Mouse (Mus musculus): ENCODE results near the gene Spocd1. TPM values are rescaled to one million over a fixed set of nuclear protein-coding genes. Genes with fewer than 3 reads are reported as not detected.

Spocd1 gene
- not detected for polyA plus RNA-seq (2014; fragmentation: Illumina TruSeq; extraction: RNeasy Lipid Tissue Mini Kit (QIAGEN cat#74804); ENCODE audit: low read depth, low replicate concordance)

DNA sequence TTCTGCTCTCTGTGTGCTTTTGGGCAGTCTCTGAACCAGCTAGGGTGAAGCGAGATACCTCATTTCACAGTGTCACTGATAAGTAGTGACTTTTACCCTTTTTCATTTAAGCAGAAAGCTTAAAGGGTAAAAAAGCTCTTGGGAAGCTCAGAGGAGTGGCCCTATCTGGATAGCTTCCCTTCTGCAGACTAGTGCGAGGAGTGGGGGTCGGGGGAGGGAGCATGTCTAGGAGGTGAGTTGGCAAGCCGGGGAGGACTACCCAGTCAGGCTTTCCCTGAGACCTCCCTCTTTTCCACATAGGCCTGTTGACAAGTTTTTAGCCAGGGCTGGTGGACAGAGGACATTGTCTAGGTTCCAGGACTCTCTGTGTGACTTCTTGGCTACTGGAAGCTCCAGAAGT is at the start of gene Spocd1:
TSS of gene Spocd1 (plus strand) at position 301 of the 400 bp plus-strand sequence.

DNA sequence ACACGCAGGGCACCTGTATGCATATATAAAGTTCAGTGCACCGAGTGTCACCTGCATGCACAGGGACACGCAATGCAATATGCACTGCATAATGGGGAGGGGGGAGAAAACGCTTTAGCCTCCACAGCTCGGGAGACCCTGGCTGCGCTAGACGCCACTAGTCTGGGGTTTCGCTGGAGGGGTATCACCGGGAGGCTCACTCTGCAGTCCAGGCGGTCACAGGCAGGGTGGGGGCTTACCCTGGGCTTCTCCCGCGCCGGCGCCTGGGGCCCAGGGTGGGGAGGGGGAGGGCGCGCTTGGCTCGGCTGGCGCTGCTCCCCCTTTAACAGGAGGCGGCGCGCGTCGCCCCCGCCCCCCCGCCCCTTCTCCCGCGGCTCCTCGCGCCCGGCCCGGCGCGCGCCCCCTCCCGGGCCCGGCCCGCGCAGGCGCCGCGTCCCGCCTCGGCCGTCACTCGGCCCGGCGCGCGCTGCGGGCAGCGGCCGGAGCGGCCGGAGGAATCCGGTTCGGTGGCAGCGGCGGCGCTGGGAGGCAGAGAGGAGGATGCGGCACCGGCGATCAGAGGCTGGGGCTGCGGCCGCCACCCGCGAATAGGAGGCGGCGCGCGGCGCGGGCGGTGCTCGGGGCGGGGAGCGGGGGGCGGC is 55.5 kb downstream of the Spocd1 start, which contains the start of gene Adgrb2:
TSS of gene Adgrb2 (plus strand) at position 450 of the 641 bp plus-strand sequence.

Other genes with a start within 250 kb of the Spocd1 start
- 1.3 TPM for gene Tmem39b, start 232.4 kb upstream of the Spocd1 start, polyA plus RNA-seq (2014; fragmentation: Illumina TruSeq; extraction: RNeasy Lipid Tissue Mini Kit (QIAGEN cat#74804); ENCODE audit: low read depth, low replicate concordance)
- gene Khdrbs1, start 186.9 kb upstream of the Spocd1 start, polyA plus RNA-seq (2014; fragmentation: Illumina TruSeq; extraction: RNeasy Lipid Tissue Mini Kit (QIAGEN cat#74804); ENCODE audit: low read depth, low replicate concordance), result 149 TPM
- 2,130 TPM for gene Ptp4a2, start 118.0 kb upstream of the Spocd1 start, polyA plus RNA-seq (2014; fragmentation: Illumina TruSeq; extraction: RNeasy Lipid Tissue Mini Kit (QIAGEN cat#74804); ENCODE audit: low read depth, low replicate concordance)
- gene Adgrb2, start 55.6 kb downstream of the Spocd1 start, polyA plus RNA-seq (2014; fragmentation: Illumina TruSeq; extraction: RNeasy Lipid Tissue Mini Kit (QIAGEN cat#74804); ENCODE audit: low read depth, low replicate concordance), result not detected
- gene Col16a1, start 118.6 kb downstream of the Spocd1 start, polyA plus RNA-seq (2014; fragmentation: Illumina TruSeq; extraction: RNeasy Lipid Tissue Mini Kit (QIAGEN cat#74804); ENCODE audit: low read depth, low replicate concordance), result 6.8 TPM
- gene Pef1, start 173.3 kb downstream of the Spocd1 start, polyA plus RNA-seq (2014; fragmentation: Illumina TruSeq; extraction: RNeasy Lipid Tissue Mini Kit (QIAGEN cat#74804); ENCODE audit: low read depth, low replicate concordance), result 7.3 TPM
- not detected for gene Hcrtr1, start 210.1 kb downstream of the Spocd1 start, polyA plus RNA-seq (2014; fragmentation: Illumina TruSeq; extraction: RNeasy Lipid Tissue Mini Kit (QIAGEN cat#74804); ENCODE audit: low read depth, low replicate concordance)
- gene Tinagl1, start 245.9 kb downstream of the Spocd1 start, polyA plus RNA-seq (2014; fragmentation: Illumina TruSeq; extraction: RNeasy Lipid Tissue Mini Kit (QIAGEN cat#74804); ENCODE audit: low read depth, low replicate concordance), result 10.5 TPM

All from sigmoid colon, adult 10 weeks (tissue).